Mouse (Mus musculus): ENCODE results near the gene Vmn1r114. TPM values are rescaled to one million over a fixed set of nuclear protein-coding genes. Genes with fewer than 3 reads are reported as not detected.
"Not testable (repeated sequence)": the region's sequence is repeated elsewhere in the genome, so short reads cannot be mapped to it uniquely, and the experiment has no call there.

Vmn1r114 gene
- not detected in 2 replicates for polyA plus RNA-seq (2011; ENCODE audit: insufficient read length, low read depth, missing spikeins)

DNA sequence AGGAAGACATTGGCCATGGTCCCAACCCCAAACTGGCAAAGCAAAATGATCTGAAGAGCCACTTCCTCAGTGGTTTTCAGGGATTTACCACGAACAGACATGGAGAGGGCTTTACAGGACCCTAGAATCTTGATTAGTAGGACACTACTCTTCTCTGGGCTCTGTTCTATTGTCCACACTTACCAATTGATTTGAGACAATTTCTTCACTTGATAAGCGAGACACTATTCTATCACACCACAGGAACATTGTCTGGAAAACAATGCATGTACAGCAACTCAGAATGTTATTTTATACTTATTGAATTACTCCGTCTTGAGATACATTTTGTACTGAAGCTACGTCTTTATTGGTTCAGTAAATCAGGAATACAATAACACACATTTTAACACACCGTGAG lies at the start of gene Vmn1r114:
Gene Vmn1r114 (minus strand): TSS at position 101 of the 400 bp plus-strand sequence.
- H3K4me3 ChIP-seq (ENCODE audit: insufficient read depth, low read length); H3K27ac ChIP-seq (ENCODE audit: insufficient read depth, low read length); H3K4me1 ChIP-seq (ENCODE audit: control insufficient read depth, insufficient read depth, low read length): not testable (repeated sequence)

GRCm38 (mm10) chr7:20844885-20845284 lies 32.9 kb upstream of the Vmn1r114 start, which contains the start of gene Vmn1r115:
Vmn1r115 (minus strand) TSS chr7:20844985.
- H3K27ac ChIP-seq (ENCODE audit: insufficient read depth, low read length); H3K4me1 ChIP-seq (ENCODE audit: control insufficient read depth, insufficient read depth, low read length); H3K4me3 ChIP-seq (ENCODE audit: insufficient read depth, low read length): not testable (repeated sequence)

GRCm38 (mm10) chr7:20786985-20787384 lies 25.0 kb downstream of the Vmn1r114 start, which contains the start of gene Vmn1r113:
Vmn1r113 (plus strand) TSS chr7:20787285.
- H3K27ac ChIP-seq (ENCODE audit: insufficient read depth, low read length); H3K4me1 ChIP-seq (ENCODE audit: control insufficient read depth, insufficient read depth, low read length); H3K4me3 ChIP-seq (ENCODE audit: insufficient read depth, low read length): not testable (repeated sequence)

DNA sequence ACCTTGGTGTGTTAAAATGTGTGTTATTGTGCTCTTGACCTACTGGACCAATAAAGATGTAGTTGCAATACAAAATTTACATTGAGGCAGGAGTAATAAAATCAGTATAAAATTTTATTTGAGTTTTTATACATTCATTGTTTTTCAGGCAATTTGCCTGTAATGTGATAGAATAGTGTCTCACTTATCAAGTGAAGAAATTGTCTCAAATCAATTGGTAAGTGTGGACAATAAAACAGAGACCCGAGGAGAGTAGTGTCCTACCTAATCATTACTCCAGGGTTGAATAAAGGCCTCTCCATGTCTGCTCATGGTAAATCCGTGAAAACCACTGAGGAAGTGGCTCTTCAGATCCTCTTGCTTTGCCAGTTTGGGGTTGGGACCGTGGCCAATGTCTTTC lies 41.1 kb downstream of the Vmn1r114 start, which contains the start of gene Vmn1r112:
Gene Vmn1r112 (plus strand): TSS at position 301 of the 400 bp plus-strand sequence.
- H3K27ac ChIP-seq (ENCODE audit: insufficient read depth, low read length); H3K4me3 ChIP-seq (ENCODE audit: insufficient read depth, low read length); H3K4me1 ChIP-seq (ENCODE audit: control insufficient read depth, insufficient read depth, low read length): not testable (repeated sequence)

Other genes with a start within 250 kb of the Vmn1r114 start
- gene Gm4141, start 235.9 kb downstream of the Vmn1r114 start, polyA plus RNA-seq (2011; ENCODE audit: insufficient read length, low read depth, missing spikeins): not detected in 2 replicates
- gene Gm4513, start 213.2 kb downstream of the Vmn1r114 start, polyA plus RNA-seq (2011; ENCODE audit: insufficient read length, low read depth, missing spikeins): not detected in 2 replicates
- not detected in 2 replicates for gene Vmn1r107, start 143.3 kb downstream of the Vmn1r114 start, polyA plus RNA-seq (2011; ENCODE audit: insufficient read length, low read depth, missing spikeins)
- gene Vmn1r111, start 109.0 kb downstream of the Vmn1r114 start, polyA plus RNA-seq (2011; ENCODE audit: insufficient read length, low read depth, missing spikeins): not detected in 2 replicates
- gene Gm10668, start 81.6 kb downstream of the Vmn1r114 start, polyA plus RNA-seq (2011; ENCODE audit: insufficient read length, low read depth, missing spikeins): not detected in 2 replicates
- gene Vmn1r112, start 41.0 kb downstream of the Vmn1r114 start, polyA plus RNA-seq (2011; ENCODE audit: insufficient read length, low read depth, missing spikeins): not detected in 2 replicates
- gene Vmn1r113, start 24.9 kb downstream of the Vmn1r114 start, polyA plus RNA-seq (2011; ENCODE audit: insufficient read length, low read depth, missing spikeins): not detected in 2 replicates
- not detected in 2 replicates for gene Vmn1r115, start 32.8 kb upstream of the Vmn1r114 start, polyA plus RNA-seq (2011; ENCODE audit: insufficient read length, low read depth, missing spikeins)
- gene Vmn1r116, start 60.1 kb upstream of the Vmn1r114 start, polyA plus RNA-seq (2011; ENCODE audit: insufficient read length, low read depth, missing spikeins): not detected in 2 replicates
- not detected in 2 replicates for gene Vmn1r117, start 71.9 kb upstream of the Vmn1r114 start, polyA plus RNA-seq (2011; ENCODE audit: insufficient read length, low read depth, missing spikeins)
- not detected in 2 replicates for gene Vmn1r118, start 100.2 kb upstream of the Vmn1r114 start, polyA plus RNA-seq (2011; ENCODE audit: insufficient read length, low read depth, missing spikeins)
- gene Vmn1r119, start 200.3 kb upstream of the Vmn1r114 start, polyA plus RNA-seq (2011; ENCODE audit: insufficient read length, low read depth, missing spikeins): not detected in 2 replicates
- gene Vmn1r120, start 241.6 kb upstream of the Vmn1r114 start, polyA plus RNA-seq (2011; ENCODE audit: insufficient read length, low read depth, missing spikeins): not detected in 2 replicates

Data from embryonic fibroblast, embryonic 13.5 days (primary cell).